Mouse (Mus musculus): Measurements from ENCODE around the gene Ckap4. TPM values are rescaled to one million over a fixed set of nuclear protein-coding genes. Genes with fewer than 3 reads are reported as not detected.
"Not testable (repeated sequence)": the region's sequence is repeated elsewhere in the genome, so short reads cannot be mapped to it uniquely, and the experiment has no call there.

The Ckap4 gene
- total RNA-seq, 2 experiments from 2014 or later: 40.1 to 42.1 TPM

- intact Hi-C loops (cut with DNase I): no loop called here
- no peak for DNase-seq (ENCODE audit: extremely low spot score in 1 of 2, low spot score in 2 of 2)
Observed at GRCm38 (mm10) chr10:84523682-84524081, 10.2 kb downstream of the Ckap4 start.

GRCm38 (mm10) chr10:84516414-84516927 lies 17.4 kb downstream of the Ckap4 start:
- intact Hi-C loops (cut with DNase I): loop anchor here (5.0 kb wide), 1 partner anchor 101 kb away; no protein-coding TSS in a partner anchor
- DNase-seq (ENCODE audit: extremely low spot score in 1 of 2, low spot score in 2 of 2): peak; percentile 36 to 66

GRCm38 (mm10) chr10:84515980-84516379 lies 17.9 kb downstream of the Ckap4 start:
- DNase-seq (ENCODE audit: extremely low spot score in 1 of 2, low spot score in 2 of 2): not testable (repeated sequence)
- intact Hi-C loops (cut with DNase I): loop anchor here (5.0 kb wide), 1 partner anchor 101 kb away; no protein-coding TSS in a partner anchor

- intact Hi-C loops (cut with DNase I): loop anchor here (5.0 kb wide), 1 partner anchor 102 kb away; no protein-coding TSS in a partner anchor
- peak; percentile 65 to 66 for DNase-seq (ENCODE audit: extremely low spot score in 1 of 2, low spot score in 2 of 2)
Observed at GRCm38 (mm10) chr10:84515512-84515950, 18.3 kb downstream of the Ckap4 start.

- intact Hi-C loops (cut with DNase I): no loop called here
- peak in 1 of 2 experiments; percentile 57 for DNase-seq (ENCODE audit: extremely low spot score in 1 of 2, low spot score in 2 of 2)
Observed at GRCm38 (mm10) chr10:84514038-84514578, 19.8 kb downstream of the Ckap4 start.

- DNase-seq (ENCODE audit: extremely low spot score in 1 of 2, low spot score in 2 of 2): no peak
- intact Hi-C loops (cut with DNase I): no loop called here
Observed at GRCm38 (mm10) chr10:84512766-84513165, 21.1 kb downstream of the Ckap4 start.

GRCm38 (mm10) chr10:84508603-84509002 lies 25.3 kb downstream of the Ckap4 start:
- intact Hi-C loops (cut with DNase I): no loop called here
- DNase-seq (ENCODE audit: extremely low spot score in 1 of 2, low spot score in 2 of 2): no peak

GRCm38 (mm10) chr10:84498867-84499266 lies 35.0 kb downstream of the Ckap4 start:
- DNase-seq (ENCODE audit: extremely low spot score in 1 of 2, low spot score in 2 of 2): no peak
- intact Hi-C loops (cut with DNase I): no loop called here

- intact Hi-C loops (cut with DNase I): no loop called here
Observed at GRCm38 (mm10) chr10:84496805-84497204, 37.1 kb downstream of the Ckap4 start.

GRCm38 (mm10) chr10:84494432-84494831 lies 39.4 kb downstream of the Ckap4 start:
- intact Hi-C loops (cut with DNase I): no loop called here
- no peak for DNase-seq (ENCODE audit: extremely low spot score in 1 of 2, low spot score in 2 of 2)

More at GRCm38 (mm10) chr10:84496805-84497204, 37.1 kb downstream of the Ckap4 start:
- no peak for DNase-seq (ENCODE audit: extremely low spot score in 1 of 2, low spot score in 2 of 2)

- DNase-seq (ENCODE audit: extremely low spot score in 1 of 2, low spot score in 2 of 2): no peak
- intact Hi-C loops (cut with DNase I): no loop called here
Observed at GRCm38 (mm10) chr10:84490115-84490514, 43.7 kb downstream of the Ckap4 start.

- intact Hi-C loops (cut with DNase I): no loop called here
- peak in 1 of 2 experiments; percentile 54 for DNase-seq (ENCODE audit: extremely low spot score in 1 of 2, low spot score in 2 of 2)
Observed at GRCm38 (mm10) chr10:84488315-84488714, 45.5 kb downstream of the Ckap4 start.

- intact Hi-C loops (cut with DNase I): no loop called here
- DNase-seq (ENCODE audit: extremely low spot score in 1 of 2, low spot score in 2 of 2): no peak
Observed at GRCm38 (mm10) chr10:84484661-84485060, 49.2 kb downstream of the Ckap4 start.

GRCm38 (mm10) chr10:84483553-84483952 lies 50.3 kb downstream of the Ckap4 start:
- intact Hi-C loops (cut with DNase I): no loop called here
- DNase-seq (ENCODE audit: extremely low spot score in 1 of 2, low spot score in 2 of 2): no peak

- no peak for DNase-seq (ENCODE audit: extremely low spot score in 1 of 2, low spot score in 2 of 2)
- intact Hi-C loops (cut with DNase I): no loop called here
Observed at GRCm38 (mm10) chr10:84483069-84483468, 50.8 kb downstream of the Ckap4 start.

- DNase-seq (ENCODE audit: extremely low spot score in 1 of 2, low spot score in 2 of 2); intact Hi-C loops (cut with DNase I): not testable (repeated sequence)
Observed at GRCm38 (mm10) chr10:84482418-84482817, 51.4 kb downstream of the Ckap4 start.

- intact Hi-C loops (cut with DNase I): no loop called here
- no peak for DNase-seq (ENCODE audit: extremely low spot score in 1 of 2, low spot score in 2 of 2)
Observed at GRCm38 (mm10) chr10:84481327-84481671, 52.6 kb downstream of the Ckap4 start.

GRCm38 (mm10) chr10:84480667-84481326 lies 53.1 kb downstream of the Ckap4 start:
- intact Hi-C loops (cut with DNase I): no loop called here
- no peak for DNase-seq (ENCODE audit: extremely low spot score in 1 of 2, low spot score in 2 of 2)

GRCm38 (mm10) chr10:84480146-84480545 lies 53.7 kb downstream of the Ckap4 start:
- intact Hi-C loops (cut with DNase I): no loop called here
- DNase-seq (ENCODE audit: extremely low spot score in 1 of 2, low spot score in 2 of 2): no peak

- DNase-seq (ENCODE audit: extremely low spot score in 1 of 2, low spot score in 2 of 2): peak in 1 of 2 experiments; percentile 25
- intact Hi-C loops (cut with DNase I): no loop called here
Observed at GRCm38 (mm10) chr10:84477613-84478076, 56.2 kb downstream of the Ckap4 start.

Measured in left cerebral cortex, postnatal 10 days (tissue).